Mouse (Mus musculus) neutrophil, adult 59 days (primary cell): ENCODE results near the gene 9930022D16Rik. TPM values are rescaled to one million over a fixed set of nuclear protein-coding genes. Genes with fewer than 3 reads are reported as not detected.

Experiments used
- total RNA-seq, 2 experiments: library from RNA; stranded (reverse); gene quantifications; 1 replicate in 1 of 2; 2 replicates in 1 of 2; pipeline ENCODE4 v1.2.4; 2023

Gene 9930022D16Rik
- total RNA-seq = under 1 TPM in 1 of 2 experiments, not detected in 1; 0.22 TPM

GRCm38 (mm10) chr11:109413617-109414016 is at the start of gene 9930022D16Rik:
Gene 9930022D16Rik (plus strand): TSS chr11:109413917.

GRCm38 (mm10) chr11:109425392-109426271 is 11.9 kb downstream of the 9930022D16Rik start, which contains the start of gene Amz2:
Gene Amz2 (plus strand): TSS chr11:109425946.

Other genes with a start within 250 kb of the 9930022D16Rik start
- gene Rgs9, start 115.8 kb upstream of the 9930022D16Rik start, total RNA-seq = 1 to 10 TPM; 5.6 to 7.0 TPM
- 10 to 100 TPM; 77.8 to 82.2 TPM for gene Gna13, start 51.1 kb upstream of the 9930022D16Rik start, total RNA-seq
- 10 to 100 TPM; 15.2 to 18.9 TPM for gene Amz2, start 12.0 kb downstream of the 9930022D16Rik start, total RNA-seq
- gene Arsg, start 59.5 kb downstream of the 9930022D16Rik start, total RNA-seq = 10 to 100 TPM; 41.8 to 45.4 TPM
- 10 to 100 TPM; 66.7 to 68.4 TPM for gene Slc16a6, start 59.7 kb downstream of the 9930022D16Rik start, total RNA-seq
- gene Wipi1, start 198.1 kb downstream of the 9930022D16Rik start, total RNA-seq = 10 to 100 TPM; 35.1 to 49.5 TPM
- gene Prkar1a, start 235.5 kb downstream of the 9930022D16Rik start, total RNA-seq = 100 to 1,000 TPM; 164 to 182 TPM